Mouse (Mus musculus) left cerebral cortex, adult 8-10 months (tissue): ENCODE measurements at regions not wholly inside any gene's neighbourhood (a gene's known extent, or its start where the extent isn't known, plus 50 kb on each side); places are given as distances from the start of the nearest gene placed in this dataset.

Experiments
- DNase-seq, 2 experiments: peaks; one replicate each; pipeline ENCODE4 v3.0.0; 2022; ENCODE audit warnings: low spot score in 2 of 2

GRCm38 (mm10) chr12:6930726-6931125, 1046.7 kb upstream of the Apob start:
- no peak for DNase-seq

GRCm38 (mm10) chr12:6956638-6957037, 1020.8 kb upstream of the Apob start:
- no peak for DNase-seq

- DNase-seq: no peak
These were observed 992.8 kb upstream of the Apob start for GRCm38 (mm10) chr12:6984664-6985063.

- DNase-seq: peak in 1 of 2 experiments; percentile 65
These were observed 949.0 kb upstream of the Apob start for GRCm38 (mm10) chr12:7028447-7028846.

DNA sequence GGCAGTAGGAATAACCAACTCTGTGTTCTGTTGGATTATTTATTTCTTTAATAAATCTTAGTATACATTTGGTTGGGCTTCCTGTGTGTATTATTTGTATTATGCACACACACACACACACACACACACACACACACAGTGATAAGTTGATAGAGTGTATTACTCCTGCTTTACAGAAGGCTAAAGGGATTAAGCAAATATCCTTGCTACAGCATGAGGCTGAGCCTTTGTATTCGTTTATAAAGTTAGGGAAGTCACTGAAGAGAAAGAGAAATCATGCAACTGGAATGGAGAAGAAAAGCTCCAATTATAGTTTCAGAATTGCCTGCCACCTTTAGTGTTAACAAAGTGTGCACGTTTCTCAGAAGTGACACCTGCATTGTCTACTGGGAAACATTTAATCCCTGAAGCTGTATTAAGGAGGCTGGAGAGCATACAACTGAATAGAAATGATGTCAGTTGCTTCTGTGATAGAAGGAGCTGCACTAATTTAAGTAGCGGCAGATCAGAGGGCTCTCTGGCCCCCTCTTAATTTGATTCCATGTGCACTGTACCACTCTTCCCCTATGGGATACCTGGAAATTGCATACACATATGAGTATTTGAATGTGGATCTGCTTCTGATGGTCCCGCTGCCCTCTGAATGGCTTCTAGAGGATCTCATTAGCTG, 947.9 kb upstream of the Apob start:
- DNase-seq: no peak

DNA sequence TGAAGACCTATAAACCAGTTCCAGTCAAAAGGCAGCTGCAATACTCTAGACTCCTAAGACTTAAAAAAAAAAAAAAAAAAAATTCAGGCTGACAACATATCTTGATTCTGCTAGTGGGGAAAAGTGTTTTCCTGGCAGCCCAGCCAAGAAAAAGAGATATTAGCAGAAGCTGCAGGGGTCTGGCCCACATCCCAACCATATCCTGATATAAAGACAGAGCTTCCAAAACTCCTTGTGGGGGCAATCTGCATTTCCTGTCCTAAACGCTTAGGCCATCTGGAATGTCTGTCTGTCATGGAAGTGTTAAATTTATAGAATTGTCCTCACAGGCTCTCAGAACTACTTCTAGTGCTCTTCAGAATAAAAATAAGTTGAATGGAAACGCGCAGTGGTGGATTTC, 926.7 kb upstream of the Apob start:
- no peak for DNase-seq

GRCm38 (mm10) chr12:7054575-7054974, 922.9 kb upstream of the Apob start:
- DNase-seq: no peak

DNA sequence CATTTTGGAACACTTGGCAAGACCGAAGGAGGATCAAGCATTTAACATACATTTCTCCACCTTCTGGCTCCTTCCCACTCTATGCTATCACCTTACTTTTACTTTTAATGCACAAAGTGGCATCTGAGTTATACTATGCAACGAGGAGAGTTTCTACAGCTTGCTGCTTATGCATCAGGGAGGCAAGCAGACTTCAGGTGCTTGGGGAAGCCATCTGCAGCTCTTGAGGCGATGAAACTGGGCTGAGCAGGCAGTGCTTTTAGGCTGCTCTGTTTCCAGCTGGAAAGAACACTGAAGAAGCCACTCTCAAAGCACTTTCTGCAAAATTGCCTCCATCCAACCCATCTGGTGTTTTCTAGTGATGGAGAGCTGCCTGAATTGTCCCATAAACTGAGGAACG, 882.9 kb upstream of the Apob start:
- DNase-seq: peak in 1 of 2 experiments; percentile 22

DNA sequence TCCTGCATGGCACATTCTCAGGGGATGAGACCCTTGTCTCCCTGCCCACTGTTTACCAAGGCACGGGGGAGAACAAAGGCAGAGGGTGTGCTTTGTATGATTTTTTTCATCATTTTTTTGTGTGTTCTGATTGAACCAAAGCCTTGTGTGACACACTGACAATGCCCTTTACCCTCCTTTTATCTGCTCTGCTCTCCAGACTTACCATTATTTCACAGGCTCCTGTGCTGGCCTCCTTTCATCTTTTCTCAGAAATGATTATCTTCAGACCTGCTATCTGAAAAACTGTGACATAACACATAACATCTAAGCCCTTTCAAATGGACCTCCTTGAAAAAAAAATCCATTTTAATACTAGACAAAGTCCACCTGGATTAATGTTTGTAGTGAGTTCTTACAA, 882.0 kb upstream of the Apob start:
- no peak for DNase-seq

DNA sequence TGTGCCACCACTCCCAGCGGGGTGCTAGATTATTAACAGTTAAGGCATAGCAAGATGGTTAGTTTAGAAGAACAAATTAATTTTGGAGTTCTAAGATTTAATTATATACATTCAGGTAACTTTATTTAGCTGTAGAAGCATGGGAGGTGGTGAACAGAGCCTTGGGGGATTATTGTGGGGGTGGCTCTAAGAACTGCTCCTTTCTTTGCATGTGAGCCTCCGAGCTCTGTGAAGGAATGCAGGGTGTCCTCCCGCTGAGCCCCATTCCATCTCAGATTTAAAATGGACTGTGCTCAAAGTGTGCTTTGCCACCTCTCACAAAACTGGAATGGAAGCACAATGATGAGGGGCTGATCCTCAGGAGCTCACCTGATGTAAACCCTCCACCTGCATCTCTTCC, 881.2 kb upstream of the Apob start:
- no peak for DNase-seq

DNA sequence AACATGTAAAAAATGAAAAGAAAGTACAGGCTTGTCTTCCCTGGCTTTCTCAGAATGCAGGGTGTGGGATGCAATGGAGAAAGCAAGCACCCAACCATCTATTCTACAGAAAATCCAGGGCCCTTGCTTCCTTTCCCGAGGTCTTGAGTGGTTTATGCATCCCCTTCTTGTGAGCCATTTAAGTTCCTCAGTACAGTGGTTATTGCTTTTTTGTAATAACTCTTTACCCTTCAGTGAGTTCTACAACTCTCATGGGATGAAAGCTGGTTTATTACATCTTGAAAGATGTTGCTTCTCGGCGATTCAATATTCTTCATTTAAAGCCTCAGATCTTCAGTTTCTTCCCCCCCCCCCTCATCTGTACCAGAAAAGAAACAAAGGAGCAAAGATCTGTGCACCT, 838.4 kb upstream of the Apob start:
- no peak for DNase-seq
